Mouse (Mus musculus) lung, adult 2 months (tissue): ENCODE measurements around the gene Tm4sf20.

Experiments
- CTCF ChIP-seq: fragments of 200-500 bp; IDR thresholded peaks from 2 replicates; pipeline ENCODE4 v1.5.1; 2011; ENCODE audit warnings: mild to moderate bottlenecking, low read length, control low read depth; ENCODE audit not compliant: insufficient read depth
- POLR2A ChIP-seq: fragments of 200-500 bp; IDR thresholded peaks from 2 replicates; pipeline ENCODE4 v1.6.1; 2011; ENCODE audit warnings: low read depth, mild to moderate bottlenecking, control low read depth, low read length, borderline replicate concordance; ENCODE audit errors: extremely low read depth

- no peak for TF ChIP-seq POLR2A
- no peak for TF ChIP-seq CTCF
These were observed 47.9 kb upstream of the Tm4sf20 start for GRCm38 (mm10) chr1:82815941-82816716.
